Mouse (Mus musculus): Measurements from ENCODE around the gene C3. TPM values are rescaled to one million over a fixed set of nuclear protein-coding genes. Genes with fewer than 3 reads are reported as not detected.

The C3 gene
- polyA plus RNA-seq, 1 experiment from 2014 or later = 9.3 TPM

DNA sequence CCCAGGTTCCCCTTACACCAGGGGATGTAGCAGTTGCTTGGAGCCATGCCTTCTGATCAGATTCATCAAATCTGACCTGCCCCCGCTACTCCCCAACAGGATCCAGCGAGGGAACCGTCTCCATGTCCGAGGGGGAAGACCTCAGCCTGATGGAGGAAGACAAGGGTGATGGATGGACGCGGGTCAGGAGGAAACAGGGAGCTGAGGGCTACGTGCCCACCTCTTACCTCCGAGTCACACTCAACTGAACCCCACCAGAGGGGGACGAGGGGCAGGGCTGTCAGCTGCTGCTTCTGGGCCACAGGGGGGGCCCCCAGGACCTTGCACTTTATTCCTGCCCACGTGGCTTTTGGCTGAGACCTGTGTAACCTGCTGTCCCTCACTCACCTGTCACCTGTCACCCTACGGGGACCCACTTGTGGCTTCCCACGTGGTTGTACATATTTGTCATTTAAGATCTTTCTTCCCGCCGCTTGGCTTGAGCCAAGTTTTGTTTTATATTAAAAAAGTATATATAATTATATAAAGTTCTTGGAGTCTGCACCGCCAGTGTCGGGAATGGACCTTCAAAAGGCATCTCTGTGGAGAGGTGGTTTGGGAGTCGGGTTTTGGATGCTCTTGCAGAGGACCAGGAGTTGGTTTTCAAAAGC lies 35.1 kb upstream of the C3 start:
- 83% methylated on average over 17 of the region's 17 CpGs for WGBS
- Histone ChIP-seq H3K9ac (ENCODE audit: low read length) (no peak overlapping the region), H3K27ac (replicated peaks) (no peak overlapping the region), H3K27me3 (ENCODE audit: control insufficient read depth, insufficient read depth, low read length) (no peaks in the 10 kb centered on the region), H3K36me3 (ENCODE audit: control insufficient read depth, insufficient read depth, low read length) (peaks cover 21% of the 10 kb centered on the region), H3K4me2 (replicated peaks; ENCODE audit: low read depth) (no peak overlapping the region), H3K4me3 (ENCODE audit: low read depth, low read length) (no peak overlapping the region), H3K4me1 (replicated peaks; ENCODE audit: control insufficient read depth, insufficient read depth) (peaks cover 4% of the 10 kb centered on the region), H3K9me3 (ENCODE audit: control insufficient read depth, low read length) (no peaks in the 10 kb centered on the region)
- TF ChIP-seq CTCF (IDR thresholded peaks at IDR 0.05; ENCODE audit: low read depth) = no peak
- TF ChIP-seq EP300 (optimal IDR thresholded peaks at IDR 0.05) = no peak
- DNase-seq (ENCODE audit: low spot score) (no peak), ATAC-seq (ENCODE audit: low FRiP score, low TSS enrichment) (no peak)

DNA sequence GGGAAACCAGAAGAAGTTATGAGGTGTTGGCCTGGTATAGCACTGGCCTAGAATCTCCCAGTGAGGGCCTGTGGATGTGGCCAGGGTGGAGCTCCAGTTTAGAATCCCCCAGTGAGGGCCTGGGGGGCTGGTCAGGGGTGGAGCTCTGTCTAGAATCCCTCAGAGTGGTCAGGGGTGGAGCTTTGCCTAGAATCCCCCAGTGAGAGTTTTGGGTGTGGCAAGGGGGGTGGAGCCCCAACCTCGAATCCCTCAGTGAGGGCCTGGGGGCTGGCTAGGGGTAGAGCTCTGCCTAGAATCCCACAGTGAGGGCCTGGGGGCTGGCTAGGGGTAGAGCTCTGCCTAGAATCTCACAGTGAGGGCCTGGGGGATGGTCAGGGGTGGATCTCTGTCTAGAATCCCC lies 33.9 kb upstream of the C3 start:
- DNase-seq (ENCODE audit: low spot score) = no peak
- Histone ChIP-seq H3K4me1 (replicated peaks; ENCODE audit: control insufficient read depth, insufficient read depth) (peaks cover 4% of the 10 kb centered on the region), H3K9ac (ENCODE audit: low read length) (no peak overlapping the region), H3K36me3 (ENCODE audit: control insufficient read depth, insufficient read depth, low read length) (peaks cover 21% of the 10 kb centered on the region), H3K27ac (replicated peaks) (no peak overlapping the region), H3K9me3 (ENCODE audit: control insufficient read depth, low read length) (no peaks in the 10 kb centered on the region), H3K4me3 (ENCODE audit: low read depth, low read length) (no peak overlapping the region), H3K4me2 (replicated peaks; ENCODE audit: low read depth) (no peak overlapping the region), H3K27me3 (ENCODE audit: control insufficient read depth, insufficient read depth, low read length) (no peaks in the 10 kb centered on the region)
- no peak for ATAC-seq (ENCODE audit: low FRiP score, low TSS enrichment)
- 15% methylated on average over 1 of the region's 1 CpGs for WGBS
- no peak for TF ChIP-seq EP300 (optimal IDR thresholded peaks at IDR 0.05)
- no peak for TF ChIP-seq CTCF (IDR thresholded peaks at IDR 0.05; ENCODE audit: low read depth)

DNA sequence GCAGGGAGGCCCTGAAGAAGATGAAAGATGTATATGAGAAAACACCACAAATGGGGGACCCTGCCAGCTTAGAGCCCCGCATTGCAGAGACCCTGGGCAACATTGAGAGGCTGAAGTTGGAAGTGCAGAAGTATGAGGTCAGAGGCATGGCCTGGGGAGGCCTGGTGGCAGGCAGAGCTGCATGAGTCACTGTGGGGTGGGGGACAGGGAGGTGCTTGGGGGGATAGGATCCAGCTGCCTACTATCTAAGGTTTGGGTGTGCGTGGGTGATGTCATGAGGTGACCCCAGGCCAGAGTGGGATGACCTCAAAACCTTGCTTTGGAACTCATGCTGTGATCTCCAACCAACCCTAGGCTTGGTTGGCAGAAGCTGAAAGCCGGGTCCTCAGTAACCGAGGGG lies 33.4 kb upstream of the C3 start:
- Histone ChIP-seq H3K9me3 (ENCODE audit: control insufficient read depth, low read length) (no peaks in the 10 kb centered on the region), H3K36me3 (ENCODE audit: control insufficient read depth, insufficient read depth, low read length) (peaks cover 21% of the 10 kb centered on the region), H3K9ac (ENCODE audit: low read length) (no peak overlapping the region), H3K4me3 (ENCODE audit: low read depth, low read length) (no peak overlapping the region), H3K4me2 (replicated peaks; ENCODE audit: low read depth) (no peak overlapping the region), H3K27me3 (ENCODE audit: control insufficient read depth, insufficient read depth, low read length) (no peaks in the 10 kb centered on the region), H3K4me1 (replicated peaks; ENCODE audit: control insufficient read depth, insufficient read depth) (peaks cover 4% of the 10 kb centered on the region), H3K27ac (replicated peaks) (no peak overlapping the region)
- ATAC-seq (ENCODE audit: low FRiP score, low TSS enrichment) (no peak), DNase-seq (ENCODE audit: low spot score) (no peak)
- WGBS = 88% methylated on average over 4 of the region's 4 CpGs
- TF ChIP-seq EP300 (optimal IDR thresholded peaks at IDR 0.05) = no peak
- TF ChIP-seq CTCF (IDR thresholded peaks at IDR 0.05; ENCODE audit: low read depth) = no peak

DNA sequence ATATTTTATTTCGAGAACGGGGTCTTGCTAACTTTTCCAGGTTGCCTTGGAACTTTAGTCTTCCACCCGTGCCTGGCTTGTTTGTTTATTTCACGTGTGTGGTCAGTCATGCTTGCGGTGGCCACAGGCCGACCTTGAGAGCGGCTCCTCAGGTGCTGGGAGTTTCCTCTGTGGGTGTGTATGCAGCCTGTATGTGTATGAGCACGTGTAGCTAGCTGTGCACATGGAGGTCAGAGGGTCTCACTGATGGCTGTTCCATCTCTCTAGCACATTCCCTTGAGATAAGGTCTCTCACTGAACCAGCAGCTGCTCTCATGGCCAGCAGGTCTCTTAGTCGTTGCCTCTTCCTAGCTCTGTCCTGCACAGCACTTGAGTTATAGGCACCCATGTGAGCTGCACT lies 32.4 kb upstream of the C3 start:
- DNase-seq (ENCODE audit: low spot score) = no peak
- Histone ChIP-seq H3K4me3 (ENCODE audit: low read depth, low read length) (no peak overlapping the region), H3K4me2 (replicated peaks; ENCODE audit: low read depth) (no peak overlapping the region), H3K9me3 (ENCODE audit: control insufficient read depth, low read length) (no peaks in the 10 kb centered on the region), H3K27ac (replicated peaks) (no peak overlapping the region), H3K36me3 (ENCODE audit: control insufficient read depth, insufficient read depth, low read length) (peaks cover 24% of the 10 kb centered on the region), H3K4me1 (replicated peaks; ENCODE audit: control insufficient read depth, insufficient read depth) (peaks cover 4% of the 10 kb centered on the region), H3K27me3 (ENCODE audit: control insufficient read depth, insufficient read depth, low read length) (no peaks in the 10 kb centered on the region), H3K9ac (ENCODE audit: low read length) (no peak overlapping the region)
- no peak for ATAC-seq (ENCODE audit: low FRiP score, low TSS enrichment)
- WGBS = 84% methylated on average over 9 of the region's 9 CpGs
- no peak for TF ChIP-seq CTCF (IDR thresholded peaks at IDR 0.05; ENCODE audit: low read depth)
- TF ChIP-seq EP300 (optimal IDR thresholded peaks at IDR 0.05) = no peak

DNA sequence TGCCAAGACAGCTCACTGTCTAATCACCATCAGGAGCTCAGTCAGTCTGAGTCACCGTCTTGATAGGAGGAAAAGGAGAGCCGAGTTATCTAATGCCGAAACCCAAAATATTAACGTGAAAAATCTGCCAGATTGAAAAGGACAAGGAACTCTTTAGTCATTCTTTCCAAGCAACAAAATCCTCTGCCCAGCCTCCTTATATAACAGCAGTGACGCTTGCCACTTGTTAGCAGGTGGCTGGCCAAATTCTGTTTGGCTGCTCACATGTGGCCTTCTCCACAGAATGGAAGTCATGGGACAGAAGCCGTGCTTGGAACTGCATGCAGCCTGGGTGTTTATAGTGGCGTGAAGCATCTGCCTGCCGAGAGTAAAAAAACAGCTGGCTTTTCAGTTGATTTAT lies 31.8 kb upstream of the C3 start:
- no peak overlapping the region for H3K27ac ChIP-seq (replicated peaks)
- H3K4me1 ChIP-seq (replicated peaks; ENCODE audit: control insufficient read depth, insufficient read depth) = peaks cover 1% of the 10 kb centered on the region
- no peak overlapping the region for H3K9ac ChIP-seq (ENCODE audit: low read length)
- ATAC-seq (ENCODE audit: low FRiP score, low TSS enrichment) = no peak
- H3K9me3 ChIP-seq (ENCODE audit: control insufficient read depth, low read length) = no peaks in the 10 kb centered on the region
- TF ChIP-seq EP300 (optimal IDR thresholded peaks at IDR 0.05) = no peak
- TF ChIP-seq CTCF (IDR thresholded peaks at IDR 0.05; ENCODE audit: low read depth) = no peak
- no peak overlapping the region for H3K4me2 ChIP-seq (replicated peaks; ENCODE audit: low read depth)
- H3K27me3 ChIP-seq (ENCODE audit: control insufficient read depth, insufficient read depth, low read length) = no peaks in the 10 kb centered on the region
- peaks cover 27% of the 10 kb centered on the region for H3K36me3 ChIP-seq (ENCODE audit: control insufficient read depth, insufficient read depth, low read length)
- H3K4me3 ChIP-seq (ENCODE audit: low read depth, low read length) = no peak overlapping the region
- DNase-seq (ENCODE audit: low spot score) = no peak
- 77% methylated on average over 8 of the region's 8 CpGs for WGBS

DNA sequence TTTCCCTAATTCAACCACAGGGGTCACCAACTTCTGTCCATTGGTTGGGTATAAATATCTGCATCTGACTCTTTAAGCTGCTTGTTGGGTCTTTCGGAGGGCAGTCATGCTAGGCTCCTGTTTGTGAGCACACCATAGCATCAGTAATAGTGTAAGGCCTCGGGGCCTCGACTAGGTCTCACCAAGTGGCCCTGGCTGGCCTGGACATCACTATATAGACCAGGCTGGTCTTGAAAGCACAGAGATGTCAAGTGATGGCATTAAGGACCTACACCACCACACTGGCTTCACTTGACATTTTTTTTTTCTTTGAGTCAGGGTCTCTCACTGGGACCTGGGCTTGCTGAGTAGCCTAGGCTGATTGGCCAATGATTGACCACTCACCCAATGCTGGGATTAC lies 30.3 kb upstream of the C3 start:
- Histone ChIP-seq H3K27ac (replicated peaks) (no peak overlapping the region), H3K4me2 (replicated peaks; ENCODE audit: low read depth) (no peak overlapping the region), H3K4me1 (replicated peaks; ENCODE audit: control insufficient read depth, insufficient read depth) (no peaks in the 10 kb centered on the region), H3K9me3 (ENCODE audit: control insufficient read depth, low read length) (no peaks in the 10 kb centered on the region), H3K36me3 (ENCODE audit: control insufficient read depth, insufficient read depth, low read length) (peaks cover 38% of the 10 kb centered on the region), H3K4me3 (ENCODE audit: low read depth, low read length) (no peak overlapping the region), H3K27me3 (ENCODE audit: control insufficient read depth, insufficient read depth, low read length) (no peaks in the 10 kb centered on the region), H3K9ac (ENCODE audit: low read length) (no peak overlapping the region)
- DNase-seq (ENCODE audit: low spot score) (no peak), ATAC-seq (ENCODE audit: low FRiP score, low TSS enrichment) (no peak)
- no peak for TF ChIP-seq CTCF (IDR thresholded peaks at IDR 0.05; ENCODE audit: low read depth)
- no peak for TF ChIP-seq EP300 (optimal IDR thresholded peaks at IDR 0.05)
- WGBS = 93% methylated on average over 3 of the region's 3 CpGs

All from stomach, postnatal 0 days (tissue).